Mouse (Mus musculus): Measurements from ENCODE around the gene Pcgf3. TPM values are rescaled to one million over a fixed set of nuclear protein-coding genes. Genes with fewer than 3 reads are reported as not detected.

Pcgf3 gene
- polyA plus RNA-seq, 1 experiment: 3.9 TPM

GRCm38 (mm10) chr5:108451611-108452010 lies 9.4 kb upstream of the Pcgf3 start:
- Histone ChIP-seq H3K27me3 (ENCODE audit: control insufficient read depth, insufficient read depth, low read length) (no peaks in the 10 kb centered on the region), H3K4me1 (ENCODE audit: control insufficient read depth, insufficient read depth, insufficient read length) (no peaks in the 10 kb centered on the region), H3K4me3 (ENCODE audit: extremely low read depth, insufficient read depth, insufficient read length) (no peak overlapping the region), H3K27ac (ENCODE audit: insufficient read depth, low read length) (no peak overlapping the region), H3K36me3 (ENCODE audit: control insufficient read depth, insufficient read depth, low read length) (no peaks in the 10 kb centered on the region)
- DNase-seq (ENCODE audit: low read depth in 1 of 2, low spot score in 2 of 2): no peak
- 71% methylated on average over 1 of the region's 1 CpGs for WGBS
- TF ChIP-seq CTCF (IDR thresholded peaks at IDR 0.05; ENCODE audit: extremely low read depth, insufficient read depth, insufficient read length, insufficient replicate concordance): no peak
- TF ChIP-seq POLR2A (IDR thresholded peaks at IDR 0.05; ENCODE audit: low read depth, low read length): no peak

DNA sequence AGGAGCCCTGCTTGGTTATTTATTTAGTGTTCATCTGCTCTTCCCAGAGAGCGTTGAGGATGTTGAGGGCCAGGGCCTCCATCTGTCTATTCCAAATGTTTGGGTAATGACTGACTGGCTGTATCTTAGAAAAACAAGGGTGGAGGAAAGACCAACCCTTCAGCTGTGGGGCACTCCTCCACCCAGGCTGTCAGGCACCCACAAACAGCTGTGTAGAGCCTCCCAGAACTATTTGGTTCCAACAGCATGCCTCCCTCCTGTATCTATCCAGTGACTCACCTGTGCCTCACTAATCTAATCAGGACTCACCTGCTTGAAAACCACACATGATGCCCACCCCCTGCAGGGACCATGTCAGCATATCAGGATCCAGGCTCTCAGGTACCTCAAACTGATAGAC lies 8.6 kb upstream of the Pcgf3 start:
- Histone ChIP-seq H3K27me3 (ENCODE audit: control insufficient read depth, insufficient read depth, low read length) (no peaks in the 10 kb centered on the region), H3K27ac (ENCODE audit: insufficient read depth, low read length) (no peak overlapping the region), H3K4me3 (ENCODE audit: extremely low read depth, insufficient read depth, insufficient read length) (no peak overlapping the region), H3K36me3 (ENCODE audit: control insufficient read depth, insufficient read depth, low read length) (no peaks in the 10 kb centered on the region), H3K4me1 (ENCODE audit: control insufficient read depth, insufficient read depth, insufficient read length) (no peaks in the 10 kb centered on the region)
- DNase-seq (ENCODE audit: low read depth in 1 of 2, low spot score in 2 of 2): no peak
- 97% methylated on average over 1 of the region's 1 CpGs for WGBS
- no peak for TF ChIP-seq POLR2A (IDR thresholded peaks at IDR 0.05; ENCODE audit: low read depth, low read length)
- no peak for TF ChIP-seq CTCF (IDR thresholded peaks at IDR 0.05; ENCODE audit: extremely low read depth, insufficient read depth, insufficient read length, insufficient replicate concordance)

GRCm38 (mm10) chr5:108454094-108454493 lies 6.9 kb upstream of the Pcgf3 start:
- no peak for DNase-seq (ENCODE audit: low read depth in 1 of 2, low spot score in 2 of 2)
- no peaks in the 10 kb centered on the region for H3K36me3 ChIP-seq (ENCODE audit: control insufficient read depth, insufficient read depth, low read length)
- no peak overlapping the region for H3K4me3 ChIP-seq (ENCODE audit: extremely low read depth, insufficient read depth, insufficient read length)
- no peaks in the 10 kb centered on the region for H3K4me1 ChIP-seq (ENCODE audit: control insufficient read depth, insufficient read depth, insufficient read length)
- no peaks in the 10 kb centered on the region for H3K27me3 ChIP-seq (ENCODE audit: control insufficient read depth, insufficient read depth, low read length)
- 79% methylated on average over 3 of the region's 3 CpGs for WGBS
- no peak overlapping the region for H3K27ac ChIP-seq (ENCODE audit: insufficient read depth, low read length)
- TF ChIP-seq CTCF (IDR thresholded peaks at IDR 0.05; ENCODE audit: extremely low read depth, insufficient read depth, insufficient read length, insufficient replicate concordance) (no peak), POLR2A (IDR thresholded peaks at IDR 0.05; ENCODE audit: low read depth, low read length) (no peak)

- H3K27me3 ChIP-seq (ENCODE audit: control insufficient read depth, insufficient read depth, low read length): no peaks in the 10 kb centered on the region
- no peak for DNase-seq (ENCODE audit: low read depth in 1 of 2, low spot score in 2 of 2)
- no peaks in the 10 kb centered on the region for H3K36me3 ChIP-seq (ENCODE audit: control insufficient read depth, insufficient read depth, low read length)
- peaks cover 13% of the 10 kb centered on the region; the same call in 1 of the 2 replicates for H3K4me1 ChIP-seq (ENCODE audit: control insufficient read depth, insufficient read depth, insufficient read length)
- 65% methylated on average over 2 of the region's 2 CpGs for WGBS
- TF ChIP-seq POLR2A (IDR thresholded peaks at IDR 0.05; ENCODE audit: low read depth, low read length): no peak
- no peak for TF ChIP-seq CTCF (IDR thresholded peaks at IDR 0.05; ENCODE audit: extremely low read depth, insufficient read depth, insufficient read length, insufficient replicate concordance)
- H3K27ac ChIP-seq (ENCODE audit: insufficient read depth, low read length): no peak overlapping the region
- H3K4me3 ChIP-seq (ENCODE audit: extremely low read depth, insufficient read depth, insufficient read length): no peak overlapping the region
These were observed 2.3 kb upstream of the Pcgf3 start for GRCm38 (mm10) chr5:108458706-108459105.

DNA sequence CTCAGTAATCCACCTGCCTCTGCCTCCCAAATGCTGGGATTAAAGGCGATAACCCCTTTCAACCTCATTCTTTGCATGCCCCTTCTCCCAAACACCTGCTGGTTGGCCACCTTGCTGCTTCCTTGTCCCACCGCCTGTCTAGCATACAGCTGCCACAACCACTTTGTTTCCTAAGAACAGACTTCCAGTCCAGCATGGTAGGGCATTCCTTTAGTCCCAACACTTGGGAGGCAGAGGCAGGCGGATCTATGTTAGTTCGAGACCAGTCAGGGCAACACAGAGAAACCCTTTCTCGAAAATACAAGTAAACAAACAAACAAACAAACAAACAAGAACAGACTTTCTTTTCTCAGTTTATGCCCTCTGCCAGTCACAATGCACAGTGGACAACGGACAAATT lies 571 bp upstream of the Pcgf3 start:
- H3K27me3 ChIP-seq (ENCODE audit: control insufficient read depth, insufficient read depth, low read length): no peaks in the 10 kb centered on the region
- peaks cover 13% of the 10 kb centered on the region; the same call in 1 of the 2 replicates for H3K4me1 ChIP-seq (ENCODE audit: control insufficient read depth, insufficient read depth, insufficient read length)
- H3K36me3 ChIP-seq (ENCODE audit: control insufficient read depth, insufficient read depth, low read length): no peaks in the 10 kb centered on the region
- peak overlapping the region; percentile 52; the same call in 1 of the 2 replicates for H3K4me3 ChIP-seq (ENCODE audit: extremely low read depth, insufficient read depth, insufficient read length)
- H3K27ac ChIP-seq (ENCODE audit: insufficient read depth, low read length): no peak overlapping the region
- WGBS: 52% methylated on average over 6 of the region's 6 CpGs
- TF ChIP-seq CTCF (IDR thresholded peaks at IDR 0.05; ENCODE audit: extremely low read depth, insufficient read depth, insufficient read length, insufficient replicate concordance) (no peak), POLR2A (IDR thresholded peaks at IDR 0.05; ENCODE audit: low read depth, low read length) (no peak)
- DNase-seq (ENCODE audit: low read depth in 1 of 2, low spot score in 2 of 2): no peak

DNA sequence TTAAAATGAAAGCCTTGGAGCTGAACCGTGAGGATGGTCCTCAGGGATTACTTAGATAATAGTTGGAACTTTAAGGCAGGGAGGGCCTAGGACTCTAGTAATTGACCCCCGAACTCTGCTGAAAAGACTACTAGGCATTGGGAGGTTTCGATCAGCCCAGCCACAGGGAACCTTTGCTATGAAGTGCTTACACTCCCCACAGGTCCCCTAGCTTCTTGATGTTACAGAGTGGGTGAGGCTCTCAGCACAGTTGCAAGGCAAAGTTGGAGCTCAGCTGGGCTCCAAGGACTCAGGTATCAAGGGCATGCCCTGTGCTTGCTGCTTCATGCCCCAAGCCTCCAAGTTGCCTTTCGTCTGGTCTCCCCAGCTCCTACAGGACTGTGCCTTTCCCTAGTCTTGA lies 1.4 kb downstream of the Pcgf3 start:
- H3K36me3 ChIP-seq (ENCODE audit: control insufficient read depth, insufficient read depth, low read length): no peaks in the 10 kb centered on the region
- H3K4me3 ChIP-seq (ENCODE audit: extremely low read depth, insufficient read depth, insufficient read length): no peak overlapping the region
- TF ChIP-seq POLR2A (IDR thresholded peaks at IDR 0.05; ENCODE audit: low read depth, low read length): no peak
- no peak for TF ChIP-seq CTCF (IDR thresholded peaks at IDR 0.05; ENCODE audit: extremely low read depth, insufficient read depth, insufficient read length, insufficient replicate concordance)
- 50% methylated on average over 4 of the region's 4 CpGs for WGBS
- H3K27me3 ChIP-seq (ENCODE audit: control insufficient read depth, insufficient read depth, low read length): no peaks in the 10 kb centered on the region
- no peak overlapping the region for H3K27ac ChIP-seq (ENCODE audit: insufficient read depth, low read length)
- peaks cover 13% of the 10 kb centered on the region; the same call in 1 of the 2 replicates for H3K4me1 ChIP-seq (ENCODE audit: control insufficient read depth, insufficient read depth, insufficient read length)
- no peak for DNase-seq (ENCODE audit: low read depth in 1 of 2, low spot score in 2 of 2)

DNA sequence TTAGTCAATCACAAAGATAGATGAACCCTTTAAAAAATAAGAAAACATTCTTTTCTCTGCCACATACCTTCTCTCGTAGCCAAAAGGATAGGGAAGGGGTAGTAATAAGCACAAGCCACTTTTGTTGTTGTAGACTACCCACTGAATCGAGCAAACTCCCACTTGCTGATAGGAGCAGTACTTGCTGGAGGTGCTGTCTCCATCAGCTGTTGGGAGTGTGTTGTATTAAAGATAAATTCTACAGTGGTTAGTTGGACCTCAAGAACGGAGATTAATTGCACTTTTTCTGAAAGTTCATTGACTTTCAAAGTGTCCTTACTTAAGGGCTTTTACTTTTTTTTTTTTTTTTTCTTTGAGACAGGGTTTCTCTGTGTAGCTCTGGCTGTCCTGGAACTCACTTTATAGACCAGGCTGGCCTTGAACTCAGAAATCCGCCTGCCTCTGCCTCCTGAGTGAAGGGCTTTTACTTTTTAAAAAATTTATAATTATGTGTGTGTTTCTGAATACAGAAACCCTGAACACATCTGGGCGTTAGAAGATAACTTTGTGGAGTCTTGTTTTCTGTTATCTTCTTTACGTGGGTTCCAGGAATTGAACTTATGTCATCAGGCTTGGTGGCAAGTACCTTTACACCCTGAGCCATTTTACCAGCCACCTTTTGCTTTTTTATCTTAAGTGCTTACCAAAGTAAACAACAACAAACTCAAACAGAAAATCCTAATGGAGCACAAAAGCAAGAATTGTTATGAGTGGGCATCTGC lies 4.3 kb downstream of the Pcgf3 start:
- H3K4me3 ChIP-seq (ENCODE audit: extremely low read depth, insufficient read depth, insufficient read length): no peak overlapping the region
- WGBS: 81% methylated on average over 6 of the region's 6 CpGs
- no peaks in the 10 kb centered on the region for H3K36me3 ChIP-seq (ENCODE audit: control insufficient read depth, insufficient read depth, low read length)
- H3K4me1 ChIP-seq (ENCODE audit: control insufficient read depth, insufficient read depth, insufficient read length): peaks cover 12% of the 10 kb centered on the region; the same call in 1 of the 2 replicates
- TF ChIP-seq POLR2A (IDR thresholded peaks at IDR 0.05; ENCODE audit: low read depth, low read length) (no peak), CTCF (IDR thresholded peaks at IDR 0.05; ENCODE audit: extremely low read depth, insufficient read depth, insufficient read length, insufficient replicate concordance) (no peak)
- H3K27me3 ChIP-seq (ENCODE audit: control insufficient read depth, insufficient read depth, low read length): no peaks in the 10 kb centered on the region
- DNase-seq (ENCODE audit: low read depth in 1 of 2, low spot score in 2 of 2): no peak
- H3K27ac ChIP-seq (ENCODE audit: insufficient read depth, low read length): no peak overlapping the region
